Mouse (Mus musculus): Measurements from ENCODE around the gene AI593442. TPM values are rescaled to one million over a fixed set of nuclear protein-coding genes. Genes with fewer than 3 reads are reported as not detected.

Gene AI593442
- total RNA-seq, 1 experiment, result 0.54 TPM

- Histone ChIP-seq H3K9ac (ENCODE audit: insufficient read depth, low read depth, low read length, poor library complexity, severe bottlenecking) (no peak overlapping the region), H3K27ac (ENCODE audit: insufficient read depth, low read depth, low read length, poor library complexity, severe bottlenecking) (no peak overlapping the region)
- in situ Hi-C loops (cut with MboI; ENCODE audit: low sequenced_read_pairs in 2 of 2, unreplicated experiment in 2 of 2), result no loop called here
These were observed 3.6 kb downstream of the AI593442 start for GRCm38 (mm10) chr9:52675937-52676336.

GRCm38 (mm10) chr9:52661422-52661821 lies 18.2 kb downstream of the AI593442 start:
- Histone ChIP-seq H3K9ac (ENCODE audit: insufficient read depth, low read depth, low read length, poor library complexity, severe bottlenecking) (no peak overlapping the region), H3K4me1 (ENCODE audit: control insufficient read depth in 2 of 2, insufficient read depth in 2 of 2, low read length in 2 of 2, poor library complexity in 1 of 2) (no peaks in the 10 kb centered on the region), H3K27ac (ENCODE audit: insufficient read depth, low read depth, low read length, poor library complexity, severe bottlenecking) (no peak overlapping the region), H3K4me3 (ENCODE audit: insufficient read depth in 1 of 2, low read depth in 1 of 2, low read length in 2 of 2, poor library complexity in 1 of 2, severe bottlenecking in 1 of 2) (no peak overlapping the region), H3K9me3 (ENCODE audit: control insufficient read depth, insufficient read depth, low read depth, low read length) (no peaks in the 10 kb centered on the region), H3K36me3 (ENCODE audit: control insufficient read depth, insufficient read depth, low read length, poor library complexity, severe bottlenecking) (no peaks in the 10 kb centered on the region)
- DNase-seq (ENCODE audit: low read depth, low spot score), result no peak
- in situ Hi-C loops (cut with MboI; ENCODE audit: low sequenced_read_pairs in 2 of 2, unreplicated experiment in 2 of 2), result no loop called here
- TF ChIP-seq ZNF384 (IDR thresholded peaks at IDR 0.05; ENCODE audit: low read depth, low read length), result no peak
- TF ChIP-seq ZC3H11A (IDR thresholded peaks at IDR 0.05; ENCODE audit: borderline replicate concordance, low read depth, low read length), result no peak
- TF ChIP-seq CHD2 (IDR thresholded peaks at IDR 0.05; ENCODE audit: low read depth, low read length), result no peak
- no peak for TF ChIP-seq HCFC1 (IDR thresholded peaks at IDR 0.05; ENCODE audit: borderline replicate concordance, insufficient read depth, low read length)
- no peak for TF ChIP-seq MAFK (IDR thresholded peaks at IDR 0.05; ENCODE audit: insufficient read depth, low read depth, low read length)

More at GRCm38 (mm10) chr9:52675937-52676336, 3.6 kb downstream of the AI593442 start:
- no peak overlapping the region for H3K4me3 ChIP-seq (ENCODE audit: insufficient read depth in 1 of 2, low read depth in 1 of 2, low read length in 2 of 2, poor library complexity in 1 of 2, severe bottlenecking in 1 of 2)
- DNase-seq (ENCODE audit: low read depth, low spot score), result no peak
- H3K9me3 ChIP-seq (ENCODE audit: control insufficient read depth, insufficient read depth, low read depth, low read length), result no peaks in the 10 kb centered on the region
- TF ChIP-seq ZC3H11A (IDR thresholded peaks at IDR 0.05; ENCODE audit: borderline replicate concordance, low read depth, low read length) (no peak), HCFC1 (IDR thresholded peaks at IDR 0.05; ENCODE audit: borderline replicate concordance, insufficient read depth, low read length) (no peak), CHD2 (IDR thresholded peaks at IDR 0.05; ENCODE audit: low read depth, low read length) (no peak), ZNF384 (IDR thresholded peaks at IDR 0.05; ENCODE audit: low read depth, low read length) (no peak), MAFK (IDR thresholded peaks at IDR 0.05; ENCODE audit: insufficient read depth, low read depth, low read length) (no peak)
- H3K4me1 ChIP-seq (ENCODE audit: control insufficient read depth in 2 of 2, insufficient read depth in 2 of 2, low read length in 2 of 2, poor library complexity in 1 of 2), result peaks cover 0 to 4% of the 10 kb centered on the region in 2 experiments; a peak in 1 of 4 replicates
- H3K36me3 ChIP-seq (ENCODE audit: control insufficient read depth, insufficient read depth, low read length, poor library complexity, severe bottlenecking), result no peaks in the 10 kb centered on the region

GRCm38 (mm10) chr9:52650341-52650951 lies 29.1 kb downstream of the AI593442 start:
- in situ Hi-C loops (cut with MboI; ENCODE audit: low sequenced_read_pairs in 2 of 2, unreplicated experiment in 2 of 2), result no loop called here
- H3K9ac ChIP-seq (ENCODE audit: insufficient read depth, low read depth, low read length, poor library complexity, severe bottlenecking), result no peak overlapping the region
- DNase-seq (ENCODE audit: low read depth, low spot score), result no peak
- H3K9me3 ChIP-seq (ENCODE audit: control insufficient read depth, insufficient read depth, low read depth, low read length), result no peaks in the 10 kb centered on the region
- H3K36me3 ChIP-seq (ENCODE audit: control insufficient read depth, insufficient read depth, low read length, poor library complexity, severe bottlenecking), result no peaks in the 10 kb centered on the region
- no peak for TF ChIP-seq CHD2 (IDR thresholded peaks at IDR 0.05; ENCODE audit: low read depth, low read length)
- H3K4me3 ChIP-seq (ENCODE audit: insufficient read depth in 1 of 2, low read depth in 1 of 2, low read length in 2 of 2, poor library complexity in 1 of 2, severe bottlenecking in 1 of 2), result no peak overlapping the region
- H3K27ac ChIP-seq (ENCODE audit: insufficient read depth, low read depth, low read length, poor library complexity, severe bottlenecking), result no peak overlapping the region
- no peaks in the 10 kb centered on the region for H3K4me1 ChIP-seq (ENCODE audit: control insufficient read depth in 2 of 2, insufficient read depth in 2 of 2, low read length in 2 of 2, poor library complexity in 1 of 2)

- no peaks in the 10 kb centered on the region for H3K9me3 ChIP-seq (ENCODE audit: control insufficient read depth, insufficient read depth, low read depth, low read length)
- H3K4me1 ChIP-seq (ENCODE audit: control insufficient read depth in 2 of 2, insufficient read depth in 2 of 2, low read length in 2 of 2, poor library complexity in 1 of 2), result no peaks in the 10 kb centered on the region
- TF ChIP-seq ZC3H11A (IDR thresholded peaks at IDR 0.05; ENCODE audit: borderline replicate concordance, low read depth, low read length), result no peak
- no peak for TF ChIP-seq MAFK (IDR thresholded peaks at IDR 0.05; ENCODE audit: insufficient read depth, low read depth, low read length)
- TF ChIP-seq ZNF384 (IDR thresholded peaks at IDR 0.05; ENCODE audit: low read depth, low read length), result no peak
- TF ChIP-seq CHD2 (IDR thresholded peaks at IDR 0.05; ENCODE audit: low read depth, low read length), result no peak
- TF ChIP-seq HCFC1 (IDR thresholded peaks at IDR 0.05; ENCODE audit: borderline replicate concordance, insufficient read depth, low read length), result no peak
- H3K36me3 ChIP-seq (ENCODE audit: control insufficient read depth, insufficient read depth, low read length, poor library complexity, severe bottlenecking), result no peaks in the 10 kb centered on the region
- H3K4me3 ChIP-seq (ENCODE audit: insufficient read depth in 1 of 2, low read depth in 1 of 2, low read length in 2 of 2, poor library complexity in 1 of 2, severe bottlenecking in 1 of 2), result no peak overlapping the region
- H3K9ac ChIP-seq (ENCODE audit: insufficient read depth, low read depth, low read length, poor library complexity, severe bottlenecking), result no peak overlapping the region
- no peak for DNase-seq (ENCODE audit: low read depth, low spot score)
- in situ Hi-C loops (cut with MboI; ENCODE audit: low sequenced_read_pairs in 2 of 2, unreplicated experiment in 2 of 2), result no loop called here
- no peak overlapping the region for H3K27ac ChIP-seq (ENCODE audit: insufficient read depth, low read depth, low read length, poor library complexity, severe bottlenecking)
These were observed 34.3 kb downstream of the AI593442 start for GRCm38 (mm10) chr9:52645312-52645711.

GRCm38 (mm10) chr9:52644626-52645025 lies 35.0 kb downstream of the AI593442 start:
- in situ Hi-C loops (cut with MboI; ENCODE audit: low sequenced_read_pairs in 2 of 2, unreplicated experiment in 2 of 2), result no loop called here
- H3K9me3 ChIP-seq (ENCODE audit: control insufficient read depth, insufficient read depth, low read depth, low read length), result no peaks in the 10 kb centered on the region
- H3K27ac ChIP-seq (ENCODE audit: insufficient read depth, low read depth, low read length, poor library complexity, severe bottlenecking), result no peak overlapping the region
- no peak for DNase-seq (ENCODE audit: low read depth, low spot score)
- no peak overlapping the region for H3K4me3 ChIP-seq (ENCODE audit: insufficient read depth in 1 of 2, low read depth in 1 of 2, low read length in 2 of 2, poor library complexity in 1 of 2, severe bottlenecking in 1 of 2)
- TF ChIP-seq HCFC1 (IDR thresholded peaks at IDR 0.05; ENCODE audit: borderline replicate concordance, insufficient read depth, low read length), result no peak
- no peak for TF ChIP-seq CHD2 (IDR thresholded peaks at IDR 0.05; ENCODE audit: low read depth, low read length)
- H3K4me1 ChIP-seq (ENCODE audit: control insufficient read depth in 2 of 2, insufficient read depth in 2 of 2, low read length in 2 of 2, poor library complexity in 1 of 2), result no peaks in the 10 kb centered on the region
- no peaks in the 10 kb centered on the region for H3K36me3 ChIP-seq (ENCODE audit: control insufficient read depth, insufficient read depth, low read length, poor library complexity, severe bottlenecking)
- no peak overlapping the region for H3K9ac ChIP-seq (ENCODE audit: insufficient read depth, low read depth, low read length, poor library complexity, severe bottlenecking)

Data from ES-E14 (cell line).